Mouse (Mus musculus) ES-Bruce4 (cell line): ENCODE measurements around the gene Hoxb3. TPM values are rescaled to one million over a fixed set of nuclear protein-coding genes. Genes with fewer than 3 reads are reported as not detected.

Source experiments
- H3K27ac ChIP-seq: 2 replicates; pipeline ENCODE4 v1.5.1; 2012; ENCODE audit warnings: low read length, inconsistent platforms; ENCODE audit not compliant: insufficient read depth
- H3K27me3 ChIP-seq: 2 replicates; pipeline ENCODE4 v1.6.1; 2012; ENCODE audit warnings: mild to moderate bottlenecking, low read length, inconsistent platforms; ENCODE audit not compliant: control insufficient read depth, poor library complexity, insufficient read depth, severe bottlenecking
- H3K36me3 ChIP-seq: 2 replicates; pipeline ENCODE4 v1.6.1; 2012; ENCODE audit warnings: inconsistent platforms, mild to moderate bottlenecking, low read length, moderate library complexity; ENCODE audit not compliant: control insufficient read depth, poor library complexity, insufficient read depth, severe bottlenecking
- H3K4me1 ChIP-seq: one replicate; pipeline ENCODE4 v1.8.1; 2011; ENCODE audit warnings: low read length; ENCODE audit not compliant: control insufficient read depth, insufficient read depth
- H3K4me3 ChIP-seq: 2 replicates; pipeline ENCODE4 v1.5.1; 2011; ENCODE audit warnings: low read depth, mild to moderate bottlenecking, low read length
- H3K9ac ChIP-seq: 2 replicates; pipeline ENCODE4 v1.6.1; 2012; ENCODE audit warnings: low read depth, mild to moderate bottlenecking, inconsistent platforms; ENCODE audit not compliant: poor library complexity, severe bottlenecking
- H3K9me3 ChIP-seq: replicated peaks from 2 replicates; pipeline ENCODE4 v1.6.1; 2012; ENCODE audit warnings: mild to moderate bottlenecking, low read length, inconsistent platforms; ENCODE audit not compliant: control insufficient read depth, poor library complexity, insufficient read depth, severe bottlenecking
- CTCF ChIP-seq: IDR thresholded peaks from one replicate; pipeline ENCODE4 v1.8.1; 2011; ENCODE audit warnings: low read depth, low read length
- EP300 ChIP-seq: IDR thresholded peaks from 2 replicates; pipeline ENCODE4 v1.6.1; 2011; ENCODE audit warnings: low read depth, low read length; ENCODE audit not compliant: insufficient read depth
- POLR2A ChIP-seq: IDR thresholded peaks from one replicate; pipeline ENCODE4 v1.8.1; 2011; ENCODE audit warnings: low read length; ENCODE audit not compliant: insufficient read depth
- polyA plus RNA-seq: library from polyadenylated mRNA; stranded (reverse); fragments of >200 nt; gene quantifications from 2 replicates; pipeline ENCODE4 v1.2.4, GENCODE M21; 2011; ENCODE audit warnings: low read depth; ENCODE audit not compliant: missing spikeins, insufficient read depth, insufficient read length

The Hoxb3 gene
- polyA plus RNA-seq, 1 experiment: not detected

GRCm38 (mm10) chr11:96306183-96306907, 16.8 kb upstream of the Hoxb3 start:
- peaks cover 66% of the 10 kb centered on the region for H3K27me3 ChIP-seq
- H3K9me3 ChIP-seq: no peaks in the 10 kb centered on the region
- H3K36me3 ChIP-seq: no peaks in the 10 kb centered on the region
- H3K9ac ChIP-seq: no peak overlapping the region
- H3K27ac ChIP-seq: no peak overlapping the region
- H3K4me3 ChIP-seq: no peak overlapping the region
- no peaks in the 10 kb centered on the region for H3K4me1 ChIP-seq
- TF ChIP-seq EP300: no peak
- no peak for TF ChIP-seq CTCF
- TF ChIP-seq POLR2A: no peak

DNA sequence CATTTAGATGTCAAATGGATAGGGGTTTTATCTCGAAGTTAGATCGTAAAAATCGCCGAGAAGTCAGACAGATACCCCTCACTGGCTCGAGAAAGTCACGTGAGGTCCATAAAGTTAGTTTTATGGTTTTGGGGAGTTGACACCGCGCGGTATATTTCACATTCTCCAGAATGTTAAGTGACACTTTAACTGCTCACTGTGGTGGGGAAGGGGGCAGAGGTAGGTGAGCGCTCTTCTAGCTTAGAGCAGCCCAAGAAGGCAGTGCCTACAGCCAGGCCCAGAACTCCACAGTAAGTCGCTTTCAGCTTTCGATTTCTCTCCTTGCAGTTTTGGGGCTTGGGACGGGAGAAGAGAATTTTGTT, 16.2 kb upstream of the Hoxb3 start:
- no peak overlapping the region for H3K9ac ChIP-seq
- H3K36me3 ChIP-seq: no peaks in the 10 kb centered on the region
- H3K4me3 ChIP-seq: no peak overlapping the region
- H3K4me1 ChIP-seq: no peaks in the 10 kb centered on the region
- no peaks in the 10 kb centered on the region for H3K9me3 ChIP-seq
- no peak overlapping the region for H3K27ac ChIP-seq
- H3K27me3 ChIP-seq: peaks cover 61% of the 10 kb centered on the region
- TF ChIP-seq EP300 (no peak), CTCF (no peak), POLR2A (no peak)

GRCm38 (mm10) chr11:96308763-96309162, 14.4 kb upstream of the Hoxb3 start:
- no peak overlapping the region for H3K4me3 ChIP-seq
- H3K9me3 ChIP-seq: no peaks in the 10 kb centered on the region
- H3K27ac ChIP-seq: no peak overlapping the region
- TF ChIP-seq POLR2A: no peak
- TF ChIP-seq CTCF: no peak
- TF ChIP-seq EP300: no peak
- no peaks in the 10 kb centered on the region for H3K4me1 ChIP-seq
- H3K36me3 ChIP-seq: no peaks in the 10 kb centered on the region
- H3K27me3 ChIP-seq: peaks cover 64% of the 10 kb centered on the region
- no peak overlapping the region for H3K9ac ChIP-seq

DNA sequence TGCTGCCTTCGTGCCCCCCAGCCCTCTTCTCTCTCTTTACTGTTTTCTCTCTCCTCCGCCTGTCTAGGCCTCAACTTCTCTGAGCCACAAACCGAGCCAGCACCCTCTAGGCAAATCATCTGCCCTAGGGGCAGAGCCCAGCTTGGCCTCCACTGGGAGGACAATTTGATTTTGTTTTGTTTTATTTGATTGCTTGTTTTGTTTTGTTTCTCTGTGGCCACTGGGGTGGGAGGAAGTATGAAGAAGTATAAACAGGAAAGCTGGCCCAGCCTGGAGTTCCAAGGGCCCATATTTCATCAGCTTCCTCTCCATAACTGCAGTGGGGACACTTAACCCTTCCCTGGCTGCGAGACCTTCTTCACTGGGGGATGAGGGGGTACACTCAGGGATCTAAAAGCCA, 13.8 kb upstream of the Hoxb3 start:
- TF ChIP-seq EP300 (no peak), CTCF (no peak), POLR2A (no peak)
- no peaks in the 10 kb centered on the region for H3K9me3 ChIP-seq
- no peaks in the 10 kb centered on the region for H3K36me3 ChIP-seq
- no peaks in the 10 kb centered on the region for H3K4me1 ChIP-seq
- H3K4me3 ChIP-seq: no peak overlapping the region
- peaks cover 64% of the 10 kb centered on the region for H3K27me3 ChIP-seq
- H3K27ac ChIP-seq: no peak overlapping the region
- no peak overlapping the region for H3K9ac ChIP-seq

GRCm38 (mm10) chr11:96310183-96310938, 12.8 kb upstream of the Hoxb3 start:
- Histone ChIP-seq H3K9me3 (no peaks in the 10 kb centered on the region), H3K4me1 (no peaks in the 10 kb centered on the region), H3K4me3 (no peak overlapping the region), H3K27me3 (peaks cover 66% of the 10 kb centered on the region), H3K36me3 (no peaks in the 10 kb centered on the region), H3K27ac (no peak overlapping the region), H3K9ac (no peak overlapping the region)
- no peak for TF ChIP-seq EP300
- TF ChIP-seq POLR2A: no peak
- no peak for TF ChIP-seq CTCF

DNA sequence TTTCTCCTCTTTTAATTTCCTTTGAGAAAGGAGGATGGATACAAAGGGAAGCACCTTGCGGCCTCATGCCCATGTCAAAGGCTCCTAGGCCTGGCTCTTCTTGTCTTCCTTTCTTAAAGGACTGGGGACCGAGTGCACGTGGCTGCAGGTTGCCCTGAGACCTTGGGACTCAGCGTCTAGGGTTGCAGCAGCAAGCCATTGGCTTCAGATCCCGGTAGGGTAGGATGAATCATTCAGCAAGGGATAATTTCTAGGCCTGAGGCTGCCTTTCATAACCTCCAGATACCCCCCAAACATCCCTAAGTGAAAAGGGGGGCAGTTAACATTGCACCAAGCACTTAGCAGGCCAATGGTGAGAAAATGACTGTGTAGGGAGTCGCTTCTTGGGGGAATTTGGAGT, 12.0 kb upstream of the Hoxb3 start:
- Histone ChIP-seq H3K9ac (no peak overlapping the region), H3K27me3 (peaks cover 64% of the 10 kb centered on the region), H3K4me3 (no peak overlapping the region), H3K36me3 (no peaks in the 10 kb centered on the region), H3K9me3 (no peaks in the 10 kb centered on the region), H3K27ac (no peak overlapping the region), H3K4me1 (no peaks in the 10 kb centered on the region)
- TF ChIP-seq CTCF: no peak
- TF ChIP-seq POLR2A: no peak
- TF ChIP-seq EP300: no peak
